Mouse (Mus musculus) megakaryocyte, embryonic 14.5 days (primary cell): ENCODE measurements around the gene Ccl9. TPM values are rescaled to one million over a fixed set of nuclear protein-coding genes. Genes with fewer than 3 reads are reported as not detected.
"Not testable (repeated sequence)": the region's sequence is repeated elsewhere in the genome, so short reads cannot be mapped to it uniquely, and the experiment has no call there.

Experiments
- H3K27me3 ChIP-seq: replicated peaks from 2 replicates; pipeline ENCODE3; 2012; ENCODE audit warnings: inconsistent platforms
- H3K36me3 ChIP-seq: replicated peaks from 2 replicates; pipeline ENCODE3; 2012; ENCODE audit warnings: low read length, inconsistent platforms, mixed read lengths
- H3K4me1 ChIP-seq: 2 replicates; pipeline ENCODE4 v1.6.1; 2012; ENCODE audit warnings: inconsistent platforms
- H3K4me3 ChIP-seq: replicated peaks from 2 replicates; pipeline ENCODE3; 2012; ENCODE audit warnings: moderate library complexity, mild to moderate bottlenecking, inconsistent platforms
- H3K9me3 ChIP-seq: 2 replicates; pipeline ENCODE4 v1.6.1; 2012; ENCODE audit warnings: inconsistent platforms
- FLI1 ChIP-seq: IDR thresholded peaks from 2 replicates; pipeline ENCODE4 v1.6.1; 2012; ENCODE audit warnings: low read length, inconsistent platforms, mixed read lengths
- GATA1 ChIP-seq: IDR thresholded peaks from 3 replicates; pipeline ENCODE4 v1.6.1; 2012; ENCODE audit warnings: mixed read lengths, low read length, inconsistent platforms, borderline replicate concordance
- polyA plus RNA-seq: library from polyadenylated mRNA; stranded (reverse); fragments of >175 nt; gene quantifications from 2 replicates; pipeline ENCODE4 v1.2.3, GENCODE M21; 2012; ENCODE audit warnings: low replicate concordance; ENCODE audit not compliant: insufficient read depth

The Ccl9 gene
- polyA plus RNA-seq, 1 experiment = 2.4 TPM

DNA sequence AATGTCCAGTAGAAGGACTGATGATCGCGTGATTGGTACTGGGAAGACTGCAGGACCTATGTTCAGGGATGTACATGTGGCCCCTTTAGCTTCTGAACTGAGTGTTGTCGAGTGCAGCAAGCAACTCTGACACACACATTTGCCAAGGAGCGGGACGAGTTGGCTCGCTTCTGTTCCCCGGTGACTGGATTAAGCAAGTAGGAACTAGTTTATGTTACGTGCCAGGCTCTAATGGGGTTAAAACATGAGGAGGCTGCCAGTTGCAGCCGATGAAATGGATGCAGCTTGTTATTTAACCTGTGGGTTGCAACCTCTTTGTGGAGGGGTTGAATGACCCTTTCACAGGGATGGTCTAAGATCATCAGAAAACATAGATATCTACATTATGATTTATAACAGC is 10.4 kb downstream of the Ccl9 start:
- Histone ChIP-seq H3K36me3 (no peaks in the 10 kb centered on the region), H3K9me3 (no peaks in the 10 kb centered on the region), H3K27me3 (peaks cover 23% of the 10 kb centered on the region), H3K4me3 (no peak overlapping the region), H3K4me1 (peaks cover 64% of the 10 kb centered on the region)
- TF ChIP-seq GATA1 (no peak), FLI1 (no peak)

DNA sequence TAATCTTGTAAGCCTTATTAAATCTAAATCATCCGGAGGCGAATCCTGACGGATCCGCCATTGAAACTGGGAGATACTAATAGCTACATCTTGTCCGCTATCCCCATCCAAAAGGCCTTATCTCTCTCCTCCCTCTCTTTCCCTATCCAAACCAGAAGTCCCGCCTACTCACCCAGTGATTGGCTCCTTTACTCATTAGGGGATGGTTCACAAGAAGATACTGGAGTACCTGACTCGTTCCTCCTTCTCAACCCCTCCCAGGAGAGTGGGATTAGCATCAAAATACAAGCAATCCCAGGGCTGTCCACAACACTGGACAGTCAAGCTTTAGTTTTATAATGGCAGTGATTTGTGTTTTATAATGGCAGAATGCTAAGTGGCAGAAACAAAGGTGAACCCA is 11.1 kb downstream of the Ccl9 start:
- no peak overlapping the region for H3K4me3 ChIP-seq
- H3K27me3 ChIP-seq = peaks cover 30% of the 10 kb centered on the region
- TF ChIP-seq FLI1 (no peak), GATA1 (no peak)
- peaks cover 63% of the 10 kb centered on the region for H3K4me1 ChIP-seq
- no peaks in the 10 kb centered on the region for H3K36me3 ChIP-seq
- no peaks in the 10 kb centered on the region for H3K9me3 ChIP-seq

DNA sequence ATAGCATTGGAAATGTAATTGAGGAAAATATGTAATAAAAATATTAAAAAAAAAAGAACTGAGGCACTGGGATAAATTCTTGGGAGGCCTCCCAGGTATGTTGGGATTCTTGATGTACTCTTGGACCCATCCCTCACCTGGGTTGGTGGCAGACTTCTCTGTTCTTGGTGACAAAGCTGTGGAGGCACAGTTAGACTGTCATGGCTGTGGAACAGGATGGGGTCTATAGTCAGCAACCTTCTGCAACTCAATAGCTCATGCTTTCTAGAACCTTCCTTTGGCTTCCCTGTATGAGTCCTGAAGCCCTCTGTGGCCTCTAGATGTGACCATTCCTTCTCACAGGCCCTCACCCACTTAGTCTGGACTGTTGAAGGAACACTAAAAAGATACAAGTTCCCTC is 11.8 kb downstream of the Ccl9 start:
- Histone ChIP-seq H3K36me3 (no peaks in the 10 kb centered on the region), H3K4me1 (peaks cover 58% of the 10 kb centered on the region), H3K9me3 (no peaks in the 10 kb centered on the region), H3K27me3 (peaks cover 33% of the 10 kb centered on the region), H3K4me3 (no peak overlapping the region)
- no peak for TF ChIP-seq FLI1
- no peak for TF ChIP-seq GATA1

GRCm38 (mm10) chr11:83563754-83564153 is 14.7 kb downstream of the Ccl9 start:
- TF ChIP-seq FLI1 = no peak
- no peak for TF ChIP-seq GATA1
- no peaks in the 10 kb centered on the region for H3K9me3 ChIP-seq
- no peaks in the 10 kb centered on the region for H3K36me3 ChIP-seq
- no peak overlapping the region for H3K4me3 ChIP-seq
- peaks cover 41% of the 10 kb centered on the region for H3K4me1 ChIP-seq
- H3K27me3 ChIP-seq = peaks cover 39% of the 10 kb centered on the region

GRCm38 (mm10) chr11:83562311-83562887 is 16.0 kb downstream of the Ccl9 start:
- Histone ChIP-seq H3K27me3 (peaks cover 43% of the 10 kb centered on the region), H3K4me1 (peaks cover 40% of the 10 kb centered on the region), H3K4me3 (no peak overlapping the region), H3K9me3 (no peaks in the 10 kb centered on the region), H3K36me3 (no peaks in the 10 kb centered on the region)
- no peak for TF ChIP-seq FLI1
- TF ChIP-seq GATA1 = no peak

- TF ChIP-seq GATA1 = no peak
- TF ChIP-seq FLI1 = no peak
- Histone ChIP-seq H3K4me3 (no peak overlapping the region), H3K9me3 (no peaks in the 10 kb centered on the region), H3K36me3 (no peaks in the 10 kb centered on the region), H3K4me1 (peaks cover 45% of the 10 kb centered on the region), H3K27me3 (peaks cover 42% of the 10 kb centered on the region)
Observed at GRCm38 (mm10) chr11:83560405-83560804, 18.0 kb downstream of the Ccl9 start.

GRCm38 (mm10) chr11:83557074-83557473 is 21.4 kb downstream of the Ccl9 start:
- H3K27me3 ChIP-seq = peaks cover 28% of the 10 kb centered on the region
- H3K4me1 ChIP-seq = peaks cover 26% of the 10 kb centered on the region
- H3K36me3 ChIP-seq = no peaks in the 10 kb centered on the region
- H3K4me3 ChIP-seq = no peak overlapping the region
- TF ChIP-seq GATA1 (no peak), FLI1 (no peak)
- H3K9me3 ChIP-seq = no peaks in the 10 kb centered on the region

- H3K4me1 ChIP-seq = peaks cover 31% of the 10 kb centered on the region
- peaks cover 26% of the 10 kb centered on the region for H3K27me3 ChIP-seq
- no peak for TF ChIP-seq FLI1
- no peak for TF ChIP-seq GATA1
- H3K9me3 ChIP-seq = no peaks in the 10 kb centered on the region
- H3K36me3 ChIP-seq = no peaks in the 10 kb centered on the region
- H3K4me3 ChIP-seq = no peak overlapping the region
Observed at GRCm38 (mm10) chr11:83556085-83556781, 22.2 kb downstream of the Ccl9 start.

GRCm38 (mm10) chr11:83551668-83552067 is 26.8 kb downstream of the Ccl9 start:
- no peak overlapping the region for H3K4me3 ChIP-seq
- H3K36me3 ChIP-seq = no peaks in the 10 kb centered on the region
- H3K4me1 ChIP-seq = peaks cover 31% of the 10 kb centered on the region
- H3K27me3 ChIP-seq = peaks cover 14% of the 10 kb centered on the region
- TF ChIP-seq GATA1 = no peak
- TF ChIP-seq FLI1 = no peak
- no peaks in the 10 kb centered on the region for H3K9me3 ChIP-seq

- not testable (repeated sequence) for H3K36me3 ChIP-seq, H3K9me3 ChIP-seq, H3K4me3 ChIP-seq
- Histone ChIP-seq H3K4me1 (peaks cover 25% of the 10 kb centered on the region), H3K27me3 (peaks cover 16% of the 10 kb centered on the region)
Observed at GRCm38 (mm10) chr11:83551037-83551436, 27.4 kb downstream of the Ccl9 start.
